28 mouse cellular contexts compared by ENCODE assay signal in genomic region chr11:43158814-43159213, GRCm38 (mm10). TPM values are rescaled to one million over a fixed set of nuclear protein-coding genes. Genes with fewer than 3 reads are reported as not detected.
"Had no signal": no experiment of that assay in that cellular context is flagged by ENCODE, and none has a peak within 500 bp of the region (broad histone marks: within the 10 kb centered on the region; RNA-seq: fewer than 3 reads in every experiment).

No protein-coding gene starts in this region.

- DNase-seq: forebrain, postnatal 0 days; gastrocnemius, postnatal 14 days; gastrocnemius, postnatal 36 days; heart, adult 11 months; heart, adult 2 months; heart, postnatal 14 days; heart, postnatal 36 days; kidney, adult 11 months; kidney, adult 8-10 months; kidney, postnatal 25 days; layer of hippocampus, adult 9-11 months; layer of hippocampus, postnatal 36 days; left cerebral cortex, postnatal 4 days had no signal

- H3K36me3 ChIP-seq: heart, embryonic 13.5 days; heart, embryonic 15.5 days; hindbrain, embryonic 13.5 days; hindbrain, embryonic 15.5 days; limb, embryonic 13.5 days; limb, embryonic 15.5 days; liver, embryonic 12.5 days had no signal

- ATAC-seq: forebrain, postnatal 0 days; hindbrain, postnatal 0 days; liver, embryonic 12.5 days had no signal

- H3K27me3 ChIP-seq: heart, embryonic 13.5 days; heart, embryonic 15.5 days; hindbrain, embryonic 13.5 days; hindbrain, embryonic 15.5 days; limb, embryonic 15.5 days; liver, embryonic 12.5 days had no signal

- H3K9me3 ChIP-seq: heart, embryonic 13.5 days; heart, embryonic 15.5 days; hindbrain, embryonic 13.5 days; hindbrain, embryonic 15.5 days; limb, embryonic 13.5 days; limb, embryonic 15.5 days; liver, embryonic 12.5 days had no signal

- H3K27ac ChIP-seq: heart, adult 2 months; heart, embryonic 13.5 days; heart, embryonic 15.5 days; hindbrain, embryonic 13.5 days; hindbrain, embryonic 15.5 days; hindbrain, postnatal 0 days; limb, embryonic 13.5 days; limb, embryonic 15.5 days; liver, embryonic 12.5 days; liver, embryonic 14.5 days had no signal

- H3K4me1 ChIP-seq: heart, embryonic 13.5 days; heart, embryonic 15.5 days; hindbrain, embryonic 13.5 days; hindbrain, embryonic 15.5 days; limb, embryonic 13.5 days; limb, embryonic 15.5 days; liver, embryonic 12.5 days had no signal

- H3K4me2 ChIP-seq: heart, embryonic 11.5 days; heart, embryonic 13.5 days; heart, embryonic 15.5 days; hindbrain, embryonic 13.5 days; hindbrain, embryonic 15.5 days; limb, embryonic 13.5 days; limb, embryonic 15.5 days; liver, embryonic 12.5 days had no signal

- H3K9ac ChIP-seq: forebrain, postnatal 0 days; heart, embryonic 13.5 days; heart, embryonic 15.5 days; hindbrain, embryonic 13.5 days; hindbrain, embryonic 15.5 days; limb, embryonic 13.5 days; limb, embryonic 15.5 days; liver, embryonic 12.5 days; liver, embryonic 14.5 days had no signal

- H3K4me3 ChIP-seq: heart, adult 2 months; heart, embryonic 13.5 days; heart, embryonic 15.5 days; hindbrain, embryonic 13.5 days; hindbrain, embryonic 15.5 days; limb, embryonic 13.5 days; limb, embryonic 15.5 days; liver, embryonic 12.5 days had no signal

RNA-seq across cellular contexts. Expression of gene Atp10b, which starts 9.1 kb away (rescaled TPM):
- total RNA-seq: gastrocnemius, adult 18-20 months; gastrocnemius, adult 8-10 months; gastrocnemius, postnatal 36 days; heart, adult 2 months; heart, postnatal 36 days; hematopoietic stem cell, adult 5-6 weeks; liver, adult 2 months had no signal
- polyA plus RNA-seq: heart, embryonic 11.5 days; heart, embryonic 15.5 days; heart, postnatal 0 days; liver, adult 2 months; liver, embryonic 12.5 days; liver, embryonic 14.5 days had no signal
